Mouse (Mus musculus) thymus, adult 18-20 months (tissue): Measurements from ENCODE around the gene Coil.

Experiments
- DNase-seq, 2 experiments: peaks; one replicate each; pipeline ENCODE4 v3.0.0; 2022; ENCODE audit warnings: mixed read lengths in 2 of 2

Gene Coil

DNA sequence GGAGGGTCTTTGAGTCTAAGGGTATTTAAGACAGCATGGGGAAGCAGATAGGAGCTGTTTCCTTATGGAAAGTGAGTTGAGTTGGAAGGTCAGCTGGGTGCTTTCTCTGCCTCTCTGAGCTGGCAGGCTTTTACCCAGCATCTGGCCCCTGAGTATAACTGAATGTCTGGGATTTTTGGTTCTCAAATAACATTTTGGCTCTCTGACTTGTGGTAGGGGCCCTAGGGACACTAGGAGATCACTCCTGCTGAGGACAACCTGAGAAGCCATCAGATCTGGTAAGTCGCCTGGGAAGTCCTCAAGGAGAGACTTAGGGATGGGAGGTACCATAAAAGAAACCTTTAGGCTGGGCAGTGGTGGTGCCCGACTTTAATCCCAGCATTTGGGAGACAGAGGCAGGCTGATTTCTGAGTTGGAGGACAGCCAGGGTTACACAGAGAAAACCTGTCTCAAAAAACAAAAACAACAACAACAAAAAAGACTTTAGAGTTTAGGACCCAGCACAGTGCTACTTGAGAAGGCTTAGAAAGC is at the start of gene Coil:
TSS of gene Coil (plus strand) at position 51 of the 531 bp plus-strand sequence.
- DNase-seq: no peak

DNA sequence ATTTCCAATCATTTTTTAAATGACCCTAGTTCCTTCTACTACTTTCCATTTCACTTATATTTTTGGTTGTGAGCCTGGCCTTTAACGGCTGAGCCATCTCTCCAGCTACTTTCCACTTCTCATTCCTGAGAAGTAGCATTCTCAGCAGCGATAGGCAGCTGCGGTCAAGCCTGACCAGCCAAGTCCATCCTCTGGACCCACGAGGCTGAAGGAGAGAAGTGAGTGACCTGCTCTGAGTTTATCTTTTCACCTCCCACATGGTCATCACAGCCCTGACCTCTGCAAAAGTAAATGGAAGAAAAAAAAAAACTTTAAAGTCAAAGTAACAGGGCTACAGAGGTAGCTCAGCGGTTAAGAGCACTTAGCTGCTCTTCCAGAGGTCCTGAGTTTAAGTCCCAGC is 43.5 kb upstream of the Coil start:
- DNase-seq: no peak

DNA sequence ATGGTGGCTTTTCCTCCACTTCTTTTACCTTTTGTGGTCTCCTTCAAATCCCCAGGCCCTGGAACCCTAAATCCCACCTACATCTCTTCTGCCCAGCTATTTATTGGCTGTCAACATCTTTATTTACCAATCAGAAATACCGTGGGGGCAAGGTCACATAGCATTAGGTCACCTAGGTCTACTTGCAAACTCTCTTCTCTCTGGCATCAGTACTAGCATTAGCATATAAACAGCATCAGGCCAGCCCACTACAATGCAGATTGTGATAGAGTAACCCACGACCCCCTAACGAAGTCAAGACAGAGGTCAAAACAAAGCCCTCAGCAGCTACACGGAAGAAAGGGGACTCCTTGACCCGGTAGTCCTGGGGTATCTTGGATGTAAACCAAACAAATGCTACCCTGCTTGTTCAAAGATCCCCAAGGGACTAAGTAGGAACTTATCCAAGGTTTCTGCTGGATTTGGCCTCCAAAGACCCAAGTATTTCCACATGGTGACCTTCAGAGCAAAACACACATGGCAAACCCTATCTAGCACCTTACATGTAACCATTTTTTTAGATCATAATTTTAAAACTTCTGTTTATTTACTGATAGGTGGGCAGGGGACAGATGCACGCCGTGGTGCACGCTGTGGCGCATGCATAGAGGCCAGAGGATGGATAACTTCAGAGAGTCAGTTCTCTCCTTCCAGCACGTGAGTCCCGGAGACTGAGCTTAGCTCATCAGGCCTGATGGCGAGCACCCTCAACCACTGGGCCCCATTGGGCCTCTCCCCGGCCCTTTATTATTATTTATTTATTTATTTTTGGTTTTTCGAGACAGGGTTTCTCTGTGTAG is 38.1 kb upstream of the Coil start:
- DNase-seq: no peak

DNA sequence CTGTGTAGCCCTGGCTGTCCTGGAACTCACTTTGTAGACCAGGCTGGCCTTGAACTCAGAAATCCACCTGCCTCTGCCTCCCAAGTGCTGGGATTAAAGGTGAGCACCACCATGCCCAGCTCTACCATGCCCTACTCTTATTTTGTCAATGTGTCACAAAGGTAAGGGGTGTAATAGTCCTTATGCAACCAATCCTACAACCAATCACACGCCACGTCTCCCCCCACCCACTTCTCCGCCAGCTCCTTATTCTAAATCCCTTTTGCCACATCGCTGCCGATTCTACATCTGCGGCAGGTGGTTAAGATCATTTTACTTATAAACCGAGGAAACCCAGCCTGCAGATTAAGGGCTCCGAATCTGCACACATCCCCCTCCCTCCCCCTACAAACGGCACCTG is 37.0 kb upstream of the Coil start:
- DNase-seq: no peak

DNA sequence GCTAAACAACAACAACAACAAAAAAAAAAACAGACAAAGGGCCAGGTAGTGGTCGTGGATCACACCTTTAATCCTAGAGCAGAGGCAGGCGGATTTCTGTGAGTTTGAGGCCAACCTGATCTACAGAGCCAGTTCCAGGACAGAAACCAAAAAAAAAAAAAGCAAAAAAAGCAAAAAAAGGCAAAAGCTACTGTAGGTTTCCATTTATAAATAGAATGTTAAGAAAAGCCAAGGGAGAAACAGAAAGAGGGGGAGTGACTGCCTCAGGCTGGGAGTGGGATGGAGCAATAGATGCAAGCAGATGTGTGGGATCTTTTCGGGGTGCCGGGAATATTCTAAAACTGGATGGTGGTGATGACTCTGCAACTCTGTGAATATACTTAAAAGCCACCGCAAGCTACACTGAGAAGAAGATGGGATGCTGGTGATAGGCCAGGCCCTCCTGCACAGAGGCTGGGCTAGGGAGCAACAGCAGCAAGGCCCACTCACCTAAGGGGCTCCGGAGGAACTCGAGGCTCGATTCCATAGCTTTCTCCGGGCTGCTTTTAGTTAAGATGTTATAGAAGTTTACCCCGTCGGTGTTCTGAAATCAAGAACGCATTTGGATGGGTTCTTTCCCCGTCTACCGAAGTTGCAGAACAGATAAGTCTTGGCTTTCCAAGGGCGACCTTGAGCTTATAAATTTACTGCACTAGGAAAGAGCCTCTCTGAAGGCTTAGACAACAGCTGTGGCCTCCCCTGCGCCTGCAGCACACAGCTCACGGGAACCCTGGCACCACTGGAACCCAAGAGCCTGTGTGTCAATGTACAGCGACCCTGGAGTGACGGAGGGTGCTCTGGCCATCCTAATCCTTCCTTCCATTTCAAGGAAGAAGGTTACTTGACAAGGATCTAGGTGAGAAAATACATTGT is 35.7 kb upstream of the Coil start:
- no peak for DNase-seq

DNA sequence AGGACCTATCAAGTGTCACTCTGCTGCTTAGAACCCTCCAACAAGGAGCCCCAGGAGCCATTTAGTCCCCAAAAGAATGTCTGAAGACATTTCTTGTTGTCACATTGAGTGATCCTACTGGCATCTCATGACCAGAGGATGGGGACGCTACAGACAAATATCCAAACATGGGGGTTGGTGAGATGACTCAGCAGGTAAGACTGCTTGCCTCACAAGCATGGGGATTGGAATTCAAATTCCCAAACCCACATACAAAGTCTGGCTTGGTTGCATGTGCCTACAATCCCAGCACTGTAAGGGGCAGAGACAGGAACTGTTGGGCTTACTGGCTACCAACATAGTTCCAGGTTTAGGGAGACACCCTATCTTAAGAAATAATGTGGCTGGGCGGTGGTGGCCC is 32.2 kb upstream of the Coil start:
- DNase-seq: no peak

DNA sequence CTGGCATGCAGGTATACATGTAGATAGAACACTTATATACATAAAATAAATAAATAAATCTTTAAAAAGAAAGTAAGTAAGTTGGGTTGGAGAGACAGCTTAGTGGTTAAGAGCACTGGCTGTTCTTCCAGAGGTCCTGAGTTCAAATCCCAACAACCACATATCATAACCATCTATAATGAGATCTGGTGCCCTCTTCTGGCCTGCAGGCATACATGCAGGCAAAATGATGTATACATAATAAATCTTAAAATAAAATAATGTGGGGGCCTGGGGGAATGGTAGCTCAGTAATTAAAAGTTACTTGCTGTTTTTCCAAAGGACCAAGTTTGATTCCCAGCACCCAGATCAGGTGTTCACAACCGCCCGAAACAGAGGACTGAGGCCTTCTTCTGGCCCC is 31.3 kb upstream of the Coil start:
- no peak for DNase-seq

DNA sequence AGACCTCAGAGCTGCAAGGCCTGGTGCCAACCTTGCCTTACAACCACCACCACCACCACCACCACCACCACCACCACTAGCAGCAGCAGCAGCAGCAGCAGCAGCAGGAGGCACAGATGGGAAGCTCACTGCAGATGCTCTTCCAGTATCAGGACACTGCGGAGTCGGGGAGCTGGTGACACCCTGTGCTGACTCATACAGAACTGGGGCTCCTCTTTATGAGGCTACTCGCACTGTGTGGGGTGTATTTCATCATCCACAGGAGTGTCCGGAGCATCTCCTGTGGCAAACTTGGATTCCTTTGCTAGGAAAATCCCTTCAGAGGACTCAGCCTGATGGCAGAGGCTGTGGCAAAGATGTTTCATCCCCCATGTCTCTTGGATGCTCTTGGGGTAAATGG is 30.4 kb upstream of the Coil start:
- DNase-seq: no peak

DNA sequence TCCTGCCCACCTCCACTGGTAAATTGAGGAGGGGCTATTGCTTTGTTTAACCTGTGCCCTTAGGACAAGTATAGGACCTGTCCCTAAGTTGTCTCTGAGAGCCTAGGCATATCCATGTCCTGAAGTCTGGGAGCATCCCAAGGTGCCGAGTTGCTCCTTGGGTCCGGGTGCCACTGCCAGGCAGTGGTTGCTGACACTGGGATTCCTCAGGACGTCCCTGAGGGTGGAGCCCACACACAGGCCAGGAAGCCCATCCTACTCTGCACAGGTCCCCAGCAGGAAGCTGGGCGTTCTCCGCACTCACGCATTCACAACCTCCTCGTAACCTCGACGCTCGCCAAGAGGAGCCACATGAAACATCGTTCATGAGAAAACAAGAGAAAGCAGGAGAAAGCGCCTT is 28.6 kb upstream of the Coil start:
- DNase-seq: no peak

DNA sequence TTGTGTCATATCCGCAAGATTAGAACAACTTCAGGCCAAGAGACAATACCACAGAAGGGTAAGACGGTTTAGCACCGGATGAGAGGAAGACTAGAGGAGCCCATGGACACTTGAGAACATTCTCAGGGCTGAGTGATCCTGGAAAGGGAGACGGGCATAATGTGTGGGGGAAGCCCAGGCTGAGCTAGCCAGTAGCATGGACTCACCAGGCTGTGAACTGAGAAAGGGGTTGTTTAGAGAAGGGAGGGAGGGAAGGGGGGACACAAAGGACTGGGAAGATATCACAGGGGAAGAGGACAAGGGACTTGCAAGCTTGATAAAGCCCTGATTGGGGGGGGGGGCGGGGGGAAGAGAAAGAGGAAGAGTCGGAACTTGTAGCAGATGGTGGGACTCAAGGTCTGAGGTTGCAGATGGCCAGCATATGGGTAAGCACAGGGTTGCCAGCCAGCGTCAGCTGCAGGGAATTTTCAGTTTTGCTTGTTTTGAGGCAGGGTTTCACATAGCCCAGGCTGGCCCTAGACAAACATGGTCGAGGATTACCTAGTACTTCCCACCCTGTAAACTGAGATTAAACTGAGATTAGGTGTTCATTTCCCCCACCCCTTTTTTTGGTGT is 24.0 kb upstream of the Coil start:
- no peak for DNase-seq

DNA sequence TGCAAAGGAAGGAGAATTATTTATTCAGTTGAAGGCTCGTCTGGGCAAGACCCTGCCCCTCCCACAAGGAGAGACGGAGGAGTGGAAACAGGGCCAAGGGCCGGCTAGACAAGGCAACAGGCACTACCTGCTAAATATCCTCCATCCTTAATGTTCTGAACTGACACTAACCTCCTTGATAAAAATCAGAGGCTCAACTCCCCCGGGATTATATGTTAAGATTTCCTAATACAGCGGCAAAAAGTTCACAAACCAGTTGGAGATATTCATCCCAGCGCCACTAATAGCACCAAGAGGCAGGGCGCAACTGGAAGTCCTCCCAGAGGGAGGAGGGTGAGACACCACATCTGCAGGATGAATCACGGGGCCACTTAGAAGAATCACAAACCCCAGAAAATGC is 21.2 kb upstream of the Coil start:
- DNase-seq: no peak

DNA sequence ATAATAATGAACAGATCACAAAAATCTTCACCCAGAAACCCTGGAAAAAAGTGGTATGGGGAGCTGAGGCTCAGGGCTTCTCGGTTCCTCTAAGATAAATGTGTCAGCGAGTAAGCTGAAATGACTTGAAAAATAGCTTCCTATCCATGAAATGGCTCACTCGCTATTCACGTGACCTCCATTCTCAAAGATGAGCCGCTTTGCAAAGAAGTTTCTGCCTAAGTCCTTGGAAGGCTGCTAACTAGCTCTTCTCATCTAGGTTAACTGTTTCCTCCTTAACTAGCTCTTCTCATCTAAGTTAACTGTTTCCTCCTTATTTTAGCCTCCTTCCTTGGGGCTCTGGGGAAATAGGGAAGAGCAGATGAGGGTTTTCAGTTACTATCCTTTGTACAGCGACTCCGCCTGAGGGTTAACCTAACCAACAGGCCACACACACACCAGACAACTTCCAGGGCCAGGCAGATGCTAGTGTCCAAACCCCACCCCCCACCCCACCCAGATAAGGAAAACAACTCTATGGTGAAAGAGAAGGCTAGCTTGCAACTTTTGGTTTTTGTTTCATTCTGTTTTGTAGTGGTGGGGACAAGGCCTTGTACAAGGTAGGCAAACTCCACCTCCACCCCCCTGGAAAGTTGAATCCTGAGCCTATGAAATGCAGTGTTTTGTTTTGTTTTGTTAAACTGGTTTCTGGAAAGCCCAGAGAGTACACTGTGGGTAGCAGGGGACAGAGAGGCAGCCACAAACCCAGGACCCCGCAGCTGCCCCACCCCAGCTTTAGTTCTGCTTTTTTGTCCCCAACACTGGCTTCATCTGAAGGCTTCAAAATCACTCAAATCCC is 20.0 kb upstream of the Coil start:
- DNase-seq: no peak

DNA sequence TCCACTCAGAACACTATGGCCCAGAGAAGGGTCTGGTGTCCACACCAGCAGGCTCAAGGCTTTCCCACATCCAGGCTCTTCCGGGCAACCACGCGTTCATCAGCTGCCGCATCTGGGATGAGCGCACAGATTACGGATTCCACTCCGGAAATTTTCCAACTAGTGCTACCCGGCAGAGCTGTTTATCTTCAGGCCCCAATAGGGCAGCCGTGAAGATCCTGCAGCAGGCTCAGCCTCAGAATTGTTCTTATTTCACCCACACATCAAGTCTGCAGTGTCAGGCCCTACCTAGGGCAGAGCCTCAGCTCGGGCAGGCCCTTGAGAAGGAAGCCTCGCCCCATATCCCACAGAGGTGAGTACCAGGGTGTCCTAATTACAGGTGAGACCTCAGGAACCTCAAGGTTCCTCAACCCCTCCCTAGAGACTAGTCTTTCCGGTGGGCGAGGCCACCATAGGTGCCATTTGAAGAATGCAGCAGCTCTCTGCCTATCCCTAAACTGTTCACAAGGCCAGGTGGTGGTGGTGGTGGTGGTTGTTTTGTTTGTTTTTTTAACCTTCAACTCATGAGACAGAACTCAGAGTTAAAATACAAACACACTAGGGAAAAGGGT is 19.3 kb upstream of the Coil start:
- no peak for DNase-seq

DNA sequence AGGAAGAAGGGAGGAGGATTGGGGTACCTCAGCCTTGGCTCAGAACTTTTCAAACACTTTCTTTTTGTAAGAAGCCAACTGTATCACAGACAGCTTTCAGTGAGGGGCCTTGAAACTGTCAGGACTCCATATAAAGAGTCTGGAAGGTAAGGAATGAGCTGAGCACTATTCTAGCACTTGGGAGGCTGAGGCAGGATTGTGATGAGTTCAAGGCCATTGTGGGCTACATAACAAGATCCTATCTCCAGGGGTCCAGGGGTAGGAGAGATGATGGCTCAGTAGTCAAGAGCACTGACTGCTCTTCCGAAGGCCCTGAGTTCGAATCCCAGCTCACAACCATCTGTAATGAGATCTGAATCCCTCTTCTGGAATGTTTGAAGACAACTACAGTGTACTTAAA is 18.5 kb upstream of the Coil start:
- DNase-seq: no peak

DNA sequence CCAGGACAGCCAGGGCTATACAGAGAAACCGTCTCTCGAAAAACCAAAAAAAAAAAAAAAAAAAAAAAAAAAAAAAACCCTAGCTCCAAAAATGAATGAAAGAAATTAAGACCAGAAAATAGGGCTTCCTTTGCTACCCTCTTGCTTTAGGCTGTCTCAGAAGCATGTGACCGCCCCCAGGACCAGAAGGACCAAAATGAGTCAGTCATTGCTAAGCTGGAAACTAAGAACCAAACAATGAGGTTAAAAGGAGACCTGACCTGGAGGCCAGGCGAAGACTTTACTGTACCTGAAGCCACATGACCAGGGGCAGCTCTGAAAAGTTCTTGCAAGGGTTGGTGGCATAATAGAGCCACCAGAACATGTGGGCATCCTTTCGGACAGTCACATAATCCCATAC is 17.9 kb upstream of the Coil start:
- no peak for DNase-seq

DNA sequence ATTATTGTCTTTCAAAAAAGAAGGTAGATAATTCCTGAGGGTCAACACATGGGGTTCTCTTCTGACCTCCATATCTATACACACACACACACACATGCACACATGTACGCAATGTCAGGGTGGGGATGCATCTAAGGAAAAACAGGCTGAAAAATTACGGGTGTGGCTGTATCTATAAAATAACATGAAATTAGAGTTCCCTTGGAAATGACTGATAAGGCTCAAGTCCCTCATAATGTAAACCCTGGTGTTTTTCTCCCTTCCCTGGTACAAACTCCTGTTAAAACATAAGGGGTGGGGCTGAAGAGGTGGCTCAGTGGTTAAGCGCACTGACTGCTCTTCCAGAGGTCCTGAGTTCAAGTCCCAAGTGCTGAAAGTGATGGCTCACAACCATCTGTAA is 16.5 kb upstream of the Coil start:
- DNase-seq: no peak

DNA sequence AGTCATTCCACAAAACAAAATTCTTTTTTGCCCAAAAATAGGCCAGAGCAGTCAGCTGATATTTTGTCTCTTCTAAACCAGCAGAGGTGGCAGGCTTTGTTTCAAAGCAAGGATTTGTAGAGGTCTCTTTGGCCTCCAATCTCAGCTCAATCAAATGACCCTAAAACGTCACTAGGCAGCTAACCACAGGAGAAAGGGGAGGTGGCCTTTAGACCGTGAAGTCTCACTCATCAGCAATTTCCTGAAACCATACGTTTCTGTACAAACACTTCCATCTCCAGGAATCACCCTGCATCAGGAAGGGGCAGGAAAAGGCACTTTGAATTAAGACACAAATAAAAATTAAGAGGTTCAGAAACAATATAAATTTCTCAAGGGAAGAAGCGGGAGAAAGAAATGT is 15.2 kb upstream of the Coil start:
- DNase-seq: no peak

DNA sequence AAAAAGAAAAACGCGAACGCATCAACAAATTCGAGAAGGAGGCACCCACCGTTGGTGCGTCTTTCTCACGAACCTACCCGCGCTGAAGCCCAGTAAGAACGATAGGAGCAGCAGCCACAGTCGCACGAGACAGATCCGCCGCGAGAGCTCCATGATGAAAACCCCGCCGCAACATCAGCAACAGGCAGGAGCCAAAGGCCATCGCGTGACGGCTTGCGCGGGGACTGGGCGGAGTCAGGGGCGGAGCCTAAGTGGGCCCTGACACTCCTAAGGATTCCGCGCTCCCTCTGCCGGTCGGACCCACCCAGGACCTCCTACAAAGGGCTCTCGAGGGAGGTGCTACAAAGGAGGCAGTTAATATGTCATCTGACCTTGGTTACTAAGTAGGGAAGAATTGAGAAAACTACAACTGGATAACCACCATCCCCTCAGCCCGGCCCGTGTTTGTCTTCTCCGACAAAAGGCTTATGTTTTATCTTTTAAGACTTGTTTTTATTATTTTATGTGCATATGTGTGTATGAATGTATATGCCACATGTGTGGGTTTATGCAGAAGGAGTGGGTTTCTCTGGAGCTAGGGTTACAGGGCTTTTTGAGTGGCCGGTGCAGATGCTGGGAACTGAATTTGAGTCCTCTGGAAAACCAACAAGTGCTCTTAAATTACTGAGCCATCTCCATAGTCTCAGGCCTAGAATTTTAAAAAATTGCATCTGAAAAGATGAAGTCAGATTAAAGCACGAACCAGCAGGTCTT is 14.7 kb upstream of the Coil start, which contains the start of gene Scpep1:
TSS of gene Scpep1 (minus strand) at position 249 of the 753 bp plus-strand sequence.
- DNase-seq: peak; percentile 91 to 93

DNA sequence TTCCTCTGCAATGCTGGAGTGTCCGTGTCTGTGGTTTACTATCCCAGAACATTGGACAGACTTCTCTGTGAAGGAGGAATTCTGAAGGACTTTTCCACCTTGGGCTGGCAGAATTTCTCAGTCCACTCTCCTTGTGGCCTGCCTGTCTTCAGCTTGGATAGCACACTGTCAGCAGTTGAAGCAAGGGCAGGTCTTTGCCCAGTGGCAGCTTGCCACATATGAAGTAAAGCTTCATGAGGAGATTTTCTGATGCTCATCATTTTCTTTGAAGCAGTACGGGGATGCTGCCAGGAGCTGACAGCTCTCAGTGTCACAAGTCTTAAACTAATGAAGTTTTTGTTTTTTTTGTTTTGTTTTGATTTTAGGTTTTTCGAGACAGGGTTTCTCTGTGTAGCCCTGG is 11.2 kb upstream of the Coil start:
- DNase-seq: no peak

DNA sequence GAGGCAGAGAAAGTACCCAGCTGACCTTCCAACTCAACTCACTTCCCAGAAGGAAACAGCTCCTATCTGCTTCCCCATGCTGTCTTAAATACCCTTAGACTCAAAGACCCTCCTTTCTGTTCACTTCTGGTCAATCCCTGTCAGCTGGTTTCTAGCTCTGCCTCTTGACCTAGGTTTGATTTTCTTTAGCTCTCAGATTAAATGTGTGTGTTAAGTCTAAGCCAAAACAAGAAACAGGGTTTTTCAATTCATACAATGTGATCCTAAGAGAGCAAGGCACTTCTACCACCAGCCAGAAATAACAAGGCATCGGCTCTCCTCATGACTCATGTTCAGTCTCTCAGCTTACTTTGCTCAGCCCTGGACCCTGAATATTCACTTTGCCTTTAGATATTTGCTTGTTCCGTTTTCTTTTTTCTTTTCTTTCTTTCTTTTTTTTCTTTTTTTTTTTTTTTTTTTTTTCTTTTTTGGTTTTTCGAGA is 3.1 kb upstream of the Coil start, which contains the start of gene Elobl:
TSS of gene Elobl (minus strand) at position 51 of the 481 bp plus-strand sequence.
- no peak for DNase-seq
